Mouse (Mus musculus): ENCODE data around the gene Ap5s1.

The Ap5s1 gene

DNA sequence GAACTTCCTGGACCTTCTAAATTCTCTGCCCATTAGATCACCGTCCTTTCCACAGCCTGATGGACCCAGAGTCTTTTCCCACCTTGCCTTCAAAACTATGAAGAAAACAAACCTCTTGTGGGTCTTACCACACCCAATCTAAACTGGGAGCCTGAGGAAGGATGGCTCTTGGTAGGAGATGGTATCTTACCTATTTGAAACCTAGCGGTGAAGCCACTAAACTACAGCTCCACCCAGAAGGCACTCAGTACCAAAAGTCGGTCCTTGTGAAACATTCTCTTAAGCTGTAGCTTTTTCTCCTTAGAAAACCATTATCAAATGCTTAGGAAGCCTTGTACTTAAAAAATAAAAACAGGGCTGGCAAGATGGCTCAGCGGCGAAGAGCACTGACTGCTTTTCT is 18.6 kb upstream of the Ap5s1 start:
- no peak for DNase-seq

DNA sequence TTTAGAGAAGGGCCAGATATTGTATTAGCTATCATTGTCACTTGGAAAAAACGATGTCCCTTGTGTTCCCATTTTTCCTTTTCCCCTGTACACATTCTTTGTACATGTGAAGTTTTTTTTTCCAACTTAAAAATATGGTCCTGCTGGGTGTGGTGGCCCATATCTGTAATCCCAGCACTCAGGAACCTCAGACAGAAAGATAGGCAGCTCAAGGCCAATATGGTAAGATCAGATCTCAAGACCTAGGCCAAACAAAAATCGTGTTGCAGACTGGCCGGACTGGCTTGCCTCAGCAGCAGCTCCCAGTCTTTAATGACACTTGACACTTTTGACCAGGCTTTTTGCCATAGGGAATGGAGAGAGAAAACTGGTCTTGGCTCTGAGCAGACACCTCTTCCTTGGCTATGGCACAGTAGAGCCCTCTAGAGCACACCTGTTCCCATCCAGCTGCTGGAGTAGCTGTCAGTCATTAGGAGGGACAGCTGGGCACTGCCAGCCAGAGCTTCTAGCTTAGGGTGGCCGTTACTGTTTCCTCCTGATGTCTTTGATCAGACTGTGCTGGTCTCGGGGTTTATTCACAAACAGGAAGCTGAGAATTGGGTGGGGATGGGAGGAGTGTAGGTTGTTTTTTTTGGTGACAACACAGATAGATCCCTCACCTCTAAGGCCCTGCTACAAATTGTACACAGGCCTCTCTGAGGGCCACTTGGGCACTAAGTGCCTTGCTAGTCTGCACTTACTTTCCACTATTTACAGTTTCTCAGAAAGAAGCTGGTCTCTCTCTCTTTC is 17.2 kb upstream of the Ap5s1 start:
- no peak for DNase-seq

DNA sequence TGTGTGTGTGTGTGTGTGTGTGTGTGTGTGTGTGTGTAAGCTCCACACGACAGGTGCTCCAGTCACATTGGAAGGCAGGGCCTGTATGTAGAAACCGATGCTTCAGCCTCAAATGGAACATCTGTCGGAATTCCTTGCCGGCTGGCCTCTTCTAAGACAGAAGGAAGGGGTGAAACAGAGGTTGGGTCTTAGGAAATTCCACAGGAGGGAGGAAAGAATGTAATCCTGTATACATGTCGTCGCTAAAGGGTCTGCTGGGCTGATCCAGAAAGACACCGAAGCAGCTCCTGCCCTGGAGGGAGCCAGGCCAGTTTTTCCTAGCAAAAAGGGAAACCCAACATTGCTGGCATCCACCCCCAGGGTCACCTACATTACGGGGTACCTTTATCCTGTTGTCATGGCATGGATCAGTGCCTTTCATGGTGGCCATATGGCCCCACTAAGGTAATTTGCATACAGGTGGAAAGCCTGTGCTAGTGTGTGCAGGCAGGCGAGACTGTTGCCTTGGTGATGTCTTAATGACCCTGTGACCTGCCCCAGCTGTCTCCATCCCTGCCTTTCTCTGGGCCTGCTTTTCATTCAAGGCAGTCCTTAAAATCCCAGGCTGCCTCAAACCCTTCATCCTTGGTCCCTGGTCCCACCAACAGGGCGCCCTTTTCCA is 16.4 kb upstream of the Ap5s1 start:
- peak in 1 of 2 experiments; percentile 66 for DNase-seq

DNA sequence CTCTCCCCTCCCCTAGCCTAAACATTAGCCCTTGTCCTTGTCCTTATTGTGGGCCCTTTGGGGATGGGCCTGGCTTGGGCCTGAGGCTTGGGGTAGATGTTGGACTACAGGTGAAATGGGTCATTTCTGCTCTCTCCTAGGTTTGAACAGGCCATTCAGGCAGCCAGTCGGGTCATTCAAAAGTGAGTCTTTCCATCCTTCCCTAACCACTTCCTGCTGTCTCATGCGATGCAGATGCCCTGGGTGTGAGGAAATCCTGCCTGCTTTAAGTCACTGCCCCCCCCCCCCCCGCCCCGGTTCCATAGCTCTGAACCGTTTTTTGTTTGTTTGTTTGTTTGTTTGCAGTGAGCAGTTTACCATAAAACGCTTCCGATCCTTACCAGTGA is 15.9 kb upstream of the Ap5s1 start:
- no peak for DNase-seq

DNA sequence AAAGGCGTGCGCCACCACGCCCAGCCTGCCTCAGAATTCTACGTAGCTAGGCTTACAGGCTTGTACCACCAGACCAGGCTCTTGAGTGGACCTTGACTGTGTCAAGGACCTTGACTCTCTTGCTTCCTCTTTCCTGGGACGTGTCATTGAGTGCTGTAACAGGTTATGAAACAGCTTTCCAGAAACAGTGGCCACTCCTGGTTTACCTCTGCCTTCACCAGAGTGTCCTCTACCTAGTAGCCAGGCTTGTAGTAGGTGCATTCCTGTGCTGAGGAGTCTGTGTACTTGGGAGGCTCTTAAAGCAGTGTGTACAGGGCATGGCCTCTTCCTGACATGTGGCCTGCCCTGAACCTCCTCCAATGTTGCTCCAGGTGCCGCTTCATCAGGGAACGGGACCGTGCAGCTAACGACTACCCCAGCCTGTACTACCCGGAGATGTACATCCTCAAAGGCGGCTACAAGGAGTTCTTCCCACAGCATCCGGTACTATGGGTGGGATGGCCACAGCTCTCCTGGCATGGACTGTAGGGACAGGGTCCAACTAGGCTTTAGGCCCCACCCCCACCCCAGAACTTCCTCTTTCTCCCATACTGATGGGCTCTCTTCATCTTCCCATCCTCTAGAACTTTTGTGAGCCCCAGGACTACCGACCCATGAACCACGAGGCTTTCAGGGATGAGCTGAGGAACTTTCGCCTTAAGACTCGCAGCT is 10.1 kb upstream of the Ap5s1 start:
- DNase-seq = no peak

DNA sequence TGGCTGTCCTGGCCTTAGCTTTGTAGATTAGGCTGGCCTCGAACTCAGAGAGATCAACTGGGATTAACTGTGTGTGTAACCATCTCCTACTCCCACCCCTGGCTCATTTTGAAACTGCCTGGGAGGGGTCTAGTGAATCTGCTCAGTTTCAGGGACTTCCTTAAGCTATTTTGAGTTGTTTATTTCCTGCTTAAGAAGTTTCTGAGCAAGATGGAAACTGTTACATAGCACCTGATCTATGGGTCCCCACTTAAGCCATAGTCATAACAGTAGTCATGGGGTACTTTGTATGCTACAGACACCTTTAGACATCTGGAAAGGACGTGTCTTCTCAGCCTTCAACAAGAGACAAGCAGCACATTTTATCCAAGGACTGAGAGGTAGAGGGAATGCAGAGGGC is 6.2 kb upstream of the Ap5s1 start:
- no peak for DNase-seq

DNA sequence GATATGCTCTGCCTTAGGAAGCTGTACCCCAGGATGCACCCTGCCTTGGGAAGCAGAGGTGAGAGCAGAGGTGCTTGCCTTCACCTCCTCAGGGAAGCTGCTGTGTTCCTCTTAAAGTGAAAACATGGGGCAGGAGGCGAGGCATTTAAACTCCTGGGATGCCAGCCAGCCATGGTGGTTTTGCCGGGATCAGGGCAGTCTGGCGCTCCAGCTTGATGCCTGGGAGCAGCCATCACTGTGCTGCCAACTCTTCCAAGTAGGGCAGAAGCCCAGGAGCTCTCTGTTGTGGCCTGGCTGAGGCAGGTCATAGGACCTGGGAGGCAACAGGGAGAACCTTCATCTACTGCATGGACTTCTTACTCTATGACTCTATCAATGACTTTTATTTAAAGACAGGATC is 5.6 kb upstream of the Ap5s1 start:
- no peak for DNase-seq

DNA sequence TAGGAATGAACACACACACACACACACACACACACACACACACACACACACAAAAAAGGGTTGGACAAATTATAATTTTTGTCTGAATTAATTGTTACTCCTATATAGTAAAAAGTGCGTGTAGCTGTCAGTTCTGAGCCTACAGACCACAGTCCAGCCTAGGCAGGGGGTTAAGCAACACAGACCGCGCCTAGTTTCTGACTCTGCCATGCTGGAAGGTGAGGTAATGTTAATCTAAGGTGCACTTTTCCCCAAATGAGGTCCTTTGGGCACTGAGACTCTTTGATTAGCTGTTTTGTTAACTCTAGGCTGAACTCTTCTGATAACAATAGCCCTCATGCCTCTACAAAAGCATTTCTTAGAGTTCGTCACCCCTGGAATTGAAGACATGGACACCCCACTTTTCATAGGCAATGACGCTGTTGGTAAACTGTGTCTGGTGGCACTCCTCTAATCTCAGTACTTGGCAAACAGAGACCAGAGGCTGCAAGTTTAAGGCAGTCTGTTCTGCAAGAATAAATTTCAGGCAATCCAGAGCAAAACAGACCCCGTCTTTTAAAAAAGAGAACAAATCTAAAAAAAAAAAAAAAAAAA is 3.0 kb upstream of the Ap5s1 start:
- no peak for DNase-seq

DNA sequence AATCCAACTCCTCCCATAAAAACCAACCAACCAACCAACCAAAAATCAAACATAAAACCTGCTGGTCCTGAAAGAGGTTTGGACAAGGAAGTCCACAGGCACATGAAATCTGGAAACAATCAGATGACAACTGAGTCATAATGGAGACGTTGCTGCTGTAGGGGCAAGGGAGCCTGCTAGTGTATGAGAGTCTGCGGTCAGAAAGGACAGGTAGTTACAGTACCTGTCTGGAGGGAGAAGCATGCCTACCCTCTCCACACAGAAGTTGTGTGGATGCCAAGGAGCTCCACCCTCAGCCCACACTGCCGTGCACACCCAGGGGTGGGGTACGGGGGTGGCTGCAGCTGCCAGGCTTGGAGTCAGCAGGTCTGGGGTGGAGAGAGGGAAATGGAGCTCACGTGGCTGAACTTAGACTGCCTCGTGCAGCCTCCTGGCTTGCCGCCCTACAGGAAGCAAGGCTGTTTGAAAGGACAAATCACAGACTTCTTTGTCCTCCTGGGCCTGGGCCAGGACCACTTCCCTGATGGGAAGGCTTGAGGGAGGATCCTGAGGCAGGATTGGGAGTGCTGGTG is 2.4 kb upstream of the Ap5s1 start:
- peak; percentile 98 for DNase-seq

DNA sequence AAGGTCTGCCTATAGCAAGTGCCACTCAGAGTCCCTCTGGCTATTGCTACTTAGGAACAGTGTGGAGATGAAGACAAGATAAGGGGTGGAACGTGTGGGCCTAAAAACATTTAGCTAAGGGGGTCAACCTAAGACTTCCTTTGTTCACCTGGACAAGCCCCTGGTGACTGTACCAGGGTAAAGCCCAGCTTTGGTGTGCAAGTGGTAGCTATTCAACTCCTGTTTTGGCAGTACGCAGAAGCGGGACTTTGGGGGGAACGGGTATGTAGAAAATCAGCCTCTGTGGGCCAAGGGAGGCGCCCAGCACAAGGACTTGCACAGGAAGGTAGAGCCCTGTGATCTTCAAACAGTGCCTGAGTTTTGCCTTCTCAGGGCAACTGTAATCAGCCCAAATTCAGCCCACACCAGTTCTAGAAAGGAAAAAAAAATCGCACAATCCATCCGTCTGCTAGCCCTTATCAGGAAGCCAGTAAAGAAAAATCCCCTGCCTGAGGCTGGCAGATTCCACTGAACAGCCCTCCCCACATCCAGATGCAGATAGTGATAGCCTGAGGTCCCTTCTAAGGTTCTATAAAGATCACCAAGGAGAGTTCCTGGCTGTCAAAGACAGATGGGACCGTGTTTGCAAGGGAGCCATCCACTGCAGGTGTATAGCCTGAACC is 1.2 kb upstream of the Ap5s1 start:
- no peak for DNase-seq

DNA sequence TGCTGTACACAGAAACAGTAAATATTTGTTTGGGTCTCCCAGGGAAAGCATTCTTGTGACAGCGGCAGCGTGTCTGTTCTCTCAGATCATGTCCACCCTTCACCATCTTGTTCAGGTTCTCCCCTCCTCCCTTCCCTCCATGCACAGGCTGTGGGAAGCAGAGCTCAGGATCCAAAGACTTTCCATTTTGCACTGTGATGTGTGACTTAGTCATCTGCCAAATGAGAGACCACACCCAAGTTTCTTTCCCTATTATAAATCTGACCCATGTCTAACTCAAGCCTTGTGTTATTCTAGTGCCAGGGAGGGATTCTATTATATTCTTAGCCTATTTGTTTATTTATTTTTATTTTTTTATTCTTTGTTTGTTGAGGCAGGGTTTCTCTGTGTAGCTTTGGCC is 1.5 kb downstream of the Ap5s1 start:
- DNase-seq = no peak

DNA sequence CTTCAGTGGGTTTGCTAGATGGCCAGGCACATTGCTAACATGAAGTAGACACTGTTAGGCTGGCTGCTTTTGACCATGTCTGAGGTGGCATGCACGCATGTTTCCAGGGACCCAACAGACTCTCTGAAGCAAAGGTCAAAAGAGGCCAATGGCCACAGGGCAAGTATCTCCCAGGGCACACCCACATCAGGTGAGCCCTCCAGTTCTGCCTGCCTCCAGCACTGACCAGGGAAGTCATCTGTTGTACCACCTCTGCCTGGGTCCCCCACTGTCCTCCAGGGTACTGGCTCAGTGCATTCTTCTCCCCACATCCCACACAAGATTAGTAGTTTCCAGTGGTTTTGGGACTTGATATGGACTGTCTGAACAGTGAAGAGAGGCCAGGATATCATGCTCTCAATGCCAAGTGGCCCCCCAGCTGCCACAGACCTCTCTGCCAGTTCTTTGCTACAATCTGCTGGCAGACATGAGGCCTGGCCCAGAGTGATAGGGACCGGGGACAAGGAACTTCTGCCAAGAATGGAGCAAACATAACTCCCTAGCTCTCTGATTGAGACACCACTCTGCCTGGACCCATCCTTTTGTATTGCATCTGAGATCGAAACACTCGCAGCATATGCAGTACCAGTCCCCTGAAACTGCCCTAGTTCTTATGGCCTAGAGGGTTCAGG is 2.4 kb downstream of the Ap5s1 start:
- peak in 1 of 2 experiments; percentile 26 for DNase-seq

DNA sequence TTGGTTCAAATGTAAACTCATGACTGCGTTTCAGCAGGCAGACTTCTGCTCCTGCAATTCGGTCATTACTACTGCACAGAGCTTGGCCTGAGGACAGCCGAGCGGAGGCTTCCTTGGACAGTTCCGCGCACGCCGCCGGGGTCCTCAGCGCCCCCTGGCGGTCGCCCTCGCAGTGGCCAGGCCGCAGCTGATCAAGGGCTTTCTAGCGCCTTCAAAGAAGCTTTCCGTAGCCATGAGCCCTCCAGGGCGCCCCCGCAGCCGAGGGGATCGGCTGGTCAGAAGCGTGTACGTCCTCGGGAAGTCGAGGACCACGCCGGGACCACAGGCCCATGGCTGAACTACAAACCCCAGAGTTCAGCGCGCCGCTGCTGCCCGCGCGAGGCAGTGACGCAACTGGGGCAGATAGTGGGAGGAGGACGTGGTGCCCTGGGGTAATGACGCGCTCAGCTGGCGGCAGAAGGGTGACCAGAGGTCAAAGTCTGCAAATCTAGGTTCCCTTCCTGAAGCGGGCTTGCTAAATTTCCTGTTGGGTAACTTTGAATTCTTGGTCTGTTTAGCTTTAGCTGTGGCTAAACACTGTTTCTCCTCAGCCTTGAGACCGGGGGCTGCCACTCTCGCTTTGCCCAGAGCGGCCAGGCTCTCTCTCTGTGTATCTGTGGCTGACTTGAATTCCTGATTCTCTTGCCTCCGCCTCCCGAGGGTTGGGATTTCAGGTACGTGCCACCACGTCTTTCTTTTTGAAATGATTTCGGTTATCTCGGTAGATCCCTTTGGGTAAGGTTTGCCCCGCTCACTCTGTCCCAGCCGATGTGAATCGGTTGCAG is 3.3 kb downstream of the Ap5s1 start:
- peak; percentile 96 to 97 for DNase-seq

DNA sequence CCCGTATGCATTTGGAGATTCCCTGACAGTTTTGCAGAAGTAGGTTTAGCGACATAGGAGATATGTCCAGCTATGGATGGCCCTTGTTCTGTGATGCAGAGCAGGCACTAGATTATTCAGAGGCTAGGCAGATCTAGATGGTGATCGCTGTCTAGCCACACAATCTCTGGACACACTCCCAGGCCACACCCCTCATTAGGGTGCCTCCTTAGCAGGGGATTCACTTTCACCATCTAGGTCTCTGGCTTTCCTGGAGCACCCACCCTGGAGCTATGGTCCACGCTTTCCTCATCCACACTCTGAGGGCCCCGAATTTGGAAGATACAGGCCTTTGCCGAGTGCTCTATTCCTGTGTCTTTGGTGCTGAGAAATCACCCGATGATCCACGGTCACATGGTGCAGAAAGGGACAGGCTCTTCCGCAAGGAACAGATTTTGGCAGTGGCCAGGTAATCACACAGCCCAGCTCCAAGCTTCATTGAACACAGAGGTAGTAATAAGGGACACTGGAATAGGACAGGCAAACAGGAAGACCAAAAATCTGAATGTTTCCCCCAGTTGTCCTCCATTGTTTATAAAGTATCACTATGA is 4.2 kb downstream of the Ap5s1 start:
- DNase-seq = peak in 1 of 2 experiments; percentile 49

DNA sequence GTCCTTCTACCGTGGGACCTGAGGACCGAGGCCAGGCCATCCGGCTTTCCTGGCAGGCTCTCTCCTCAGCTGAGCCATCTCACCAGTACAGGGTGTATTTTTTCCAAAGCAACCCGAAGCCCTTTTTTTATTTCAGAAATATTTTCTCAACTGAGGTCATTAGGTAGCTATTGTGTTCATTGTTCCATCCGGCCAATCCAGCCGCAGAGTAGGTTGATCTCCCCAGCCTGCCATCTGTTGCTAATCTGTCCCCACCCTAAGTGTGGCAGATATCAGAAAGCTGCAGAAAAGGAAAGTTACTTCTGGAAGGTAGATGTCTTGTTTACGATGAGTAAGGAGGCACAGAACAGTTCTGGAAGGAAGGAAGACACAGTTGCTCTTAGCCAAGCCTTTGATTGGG is 6.9 kb downstream of the Ap5s1 start:
- no peak for DNase-seq

DNA sequence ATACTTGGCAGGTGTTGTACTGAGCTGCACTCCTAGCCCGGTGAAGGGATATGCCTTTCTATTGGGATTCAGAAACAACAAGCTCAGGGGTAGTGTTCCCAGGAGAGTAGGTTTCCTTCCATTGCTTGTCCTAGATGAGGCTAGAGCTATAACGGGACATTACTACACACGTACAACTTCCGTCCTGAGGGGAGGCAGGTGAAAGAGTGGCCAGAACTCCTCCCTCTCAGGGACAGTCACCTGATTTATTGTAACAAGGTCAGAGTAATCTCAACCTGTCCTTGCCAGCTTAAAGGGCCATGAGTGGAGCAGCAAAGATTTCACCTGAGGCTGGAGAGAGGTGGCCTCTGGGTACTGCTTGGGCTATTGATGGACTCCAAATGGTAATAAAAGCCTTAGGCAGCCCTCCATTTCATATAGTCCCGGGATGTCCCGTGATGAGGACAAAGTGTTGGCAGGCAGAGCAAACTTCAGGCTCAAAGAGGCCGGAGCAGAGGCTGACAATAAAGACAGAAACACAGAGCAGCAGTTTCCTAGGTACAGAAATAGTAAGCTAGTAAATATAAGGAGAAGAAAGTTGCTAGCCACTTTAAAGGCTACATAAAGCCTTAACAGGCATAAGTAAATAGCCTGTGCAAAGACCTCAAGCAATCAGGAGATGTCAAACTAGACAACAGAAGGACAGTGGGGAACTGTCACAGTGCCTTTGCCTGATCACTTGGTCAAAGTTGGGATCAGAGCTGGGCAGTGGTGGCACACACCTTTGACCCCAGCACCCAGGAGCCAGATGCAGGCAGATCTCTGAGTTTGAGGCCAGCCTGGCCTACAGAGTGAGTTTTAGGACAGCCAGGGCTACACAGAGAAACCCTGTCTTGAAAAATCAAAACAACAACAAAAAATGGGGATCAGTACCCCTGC is 9.3 kb downstream of the Ap5s1 start:
- DNase-seq = peak; percentile 55 to 73

DNA sequence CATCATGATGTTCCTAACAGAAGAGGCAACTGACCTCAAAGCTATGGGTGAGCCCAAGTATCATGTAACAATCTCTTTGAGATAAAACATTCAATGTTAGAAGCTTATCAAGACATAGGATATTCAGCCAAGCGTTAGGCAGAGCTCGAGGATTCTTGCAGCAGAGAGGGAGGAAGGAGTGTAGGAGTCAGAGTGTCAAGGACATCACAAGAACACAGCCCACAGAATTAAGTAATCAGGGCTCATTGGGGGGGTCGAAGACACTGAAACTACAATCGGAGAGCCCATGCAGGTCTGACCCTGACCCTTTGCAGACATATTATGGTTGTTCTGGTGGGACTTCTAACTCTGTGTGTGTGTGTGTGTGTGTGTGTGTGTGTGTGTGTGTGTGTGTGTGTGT is 13.2 kb downstream of the Ap5s1 start:
- DNase-seq = no peak

DNA sequence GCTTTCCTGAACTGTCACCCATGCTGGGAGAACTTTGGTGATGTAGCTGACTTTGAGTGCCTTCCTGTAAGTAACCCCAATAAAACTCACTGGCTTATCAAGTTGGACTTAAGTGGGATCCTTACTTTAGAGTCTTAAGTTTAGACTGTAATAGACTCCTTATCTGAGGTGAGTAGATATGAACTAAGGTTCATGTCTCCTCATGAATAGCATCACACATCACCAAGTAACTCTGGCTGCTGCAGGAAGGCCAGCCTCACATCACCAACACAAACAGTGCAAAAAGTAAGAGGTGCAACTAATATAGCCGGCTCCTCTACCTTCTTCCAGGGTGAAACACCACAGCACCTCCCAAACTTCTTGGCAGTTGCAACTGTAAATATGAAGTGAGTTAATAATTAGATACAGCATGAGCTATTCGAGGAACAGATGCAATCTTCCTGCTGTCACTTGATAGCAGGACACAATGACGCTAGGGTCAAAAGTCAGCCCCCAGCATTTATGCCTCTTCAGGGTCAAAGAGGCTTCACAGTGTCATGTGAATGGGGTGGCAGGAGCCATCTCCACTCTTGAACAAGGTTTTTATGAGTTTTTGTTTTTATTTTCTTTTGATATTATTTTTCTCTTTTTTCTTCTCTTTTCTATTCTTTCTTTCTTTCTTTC is 15.1 kb downstream of the Ap5s1 start:
- no peak for DNase-seq

DNA sequence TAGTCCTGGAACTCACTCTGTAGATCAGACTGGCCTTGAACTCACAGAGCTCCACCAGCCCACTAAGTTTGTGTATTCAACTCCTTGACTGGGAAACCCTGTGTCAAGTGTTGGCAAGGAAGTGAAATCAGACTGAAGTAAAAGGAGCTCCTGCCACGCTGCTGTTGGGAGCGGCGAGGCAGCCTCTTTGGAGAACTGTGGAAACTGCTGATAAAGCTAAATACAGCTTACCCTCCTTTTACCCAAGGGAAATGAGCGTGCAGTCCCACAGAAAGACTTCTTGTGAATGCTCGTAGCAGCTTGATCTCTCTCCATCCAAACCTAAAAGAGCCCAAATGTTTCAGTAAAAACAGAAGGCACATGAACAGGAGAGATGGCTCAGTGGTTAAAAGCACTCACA is 15.7 kb downstream of the Ap5s1 start:
- no peak for DNase-seq
